Mouse (Mus musculus): ENCODE results near the gene Phf1.

The Phf1 gene

DNA sequence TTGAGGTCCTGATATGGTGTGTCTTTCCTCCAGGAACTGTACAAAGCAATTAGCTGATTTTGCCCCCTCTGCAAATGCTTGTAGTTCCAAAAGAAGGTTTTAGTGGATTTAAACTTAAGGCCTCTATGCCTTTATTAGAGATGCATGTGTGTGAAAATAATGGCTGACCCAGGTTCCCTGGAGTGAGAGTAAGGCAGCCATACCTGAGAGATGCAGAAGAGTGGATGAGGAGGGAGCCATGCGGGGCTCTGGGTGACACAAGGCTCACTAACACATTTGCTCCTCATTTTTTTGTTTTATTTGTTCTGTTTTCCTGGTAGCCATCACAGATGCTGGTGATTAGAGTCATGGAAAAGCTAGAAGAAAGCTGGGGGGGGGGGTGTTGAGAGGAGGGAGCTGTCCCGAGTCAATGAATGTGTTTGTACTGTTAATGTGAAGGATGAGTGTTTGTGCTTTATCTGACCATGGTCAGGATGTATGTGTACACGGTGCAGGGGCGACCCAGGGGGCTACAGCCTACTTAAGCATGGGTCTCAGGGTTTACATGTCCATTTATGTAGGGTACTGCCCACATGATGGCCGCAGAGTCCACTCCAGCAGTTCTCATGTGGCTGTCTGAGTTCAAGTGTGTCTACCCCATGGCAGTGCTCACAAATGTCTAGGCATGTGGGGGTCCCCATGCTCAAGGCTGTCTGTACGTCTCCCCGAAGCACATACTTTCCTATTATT lies 17.9 kb downstream of the Phf1 start:
- no peak for DNase-seq (ENCODE audit: low spot score in 2 of 2)

DNA sequence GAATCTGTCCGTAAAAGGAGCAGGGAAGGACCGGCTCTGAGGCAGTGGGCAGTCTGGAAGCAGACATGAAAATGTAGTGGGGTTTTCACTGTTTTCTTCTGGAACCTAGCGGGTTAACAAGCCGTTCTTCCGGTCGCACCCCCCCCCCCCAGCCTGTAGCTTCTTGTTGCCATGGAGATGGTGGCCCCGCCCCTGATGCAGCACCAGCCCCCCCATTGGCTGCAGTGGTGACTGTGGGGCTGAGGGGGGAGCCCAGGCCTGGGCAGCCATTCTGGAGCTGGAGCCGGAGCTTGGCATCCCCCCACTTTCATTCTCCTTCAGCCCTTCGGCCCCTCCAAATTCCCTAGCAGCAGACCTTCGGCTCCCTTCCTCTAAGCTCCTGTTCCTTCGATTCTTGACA lies 18.6 kb downstream of the Phf1 start:
- peak; percentile 76 to 80 for DNase-seq (ENCODE audit: low spot score in 2 of 2)

DNA sequence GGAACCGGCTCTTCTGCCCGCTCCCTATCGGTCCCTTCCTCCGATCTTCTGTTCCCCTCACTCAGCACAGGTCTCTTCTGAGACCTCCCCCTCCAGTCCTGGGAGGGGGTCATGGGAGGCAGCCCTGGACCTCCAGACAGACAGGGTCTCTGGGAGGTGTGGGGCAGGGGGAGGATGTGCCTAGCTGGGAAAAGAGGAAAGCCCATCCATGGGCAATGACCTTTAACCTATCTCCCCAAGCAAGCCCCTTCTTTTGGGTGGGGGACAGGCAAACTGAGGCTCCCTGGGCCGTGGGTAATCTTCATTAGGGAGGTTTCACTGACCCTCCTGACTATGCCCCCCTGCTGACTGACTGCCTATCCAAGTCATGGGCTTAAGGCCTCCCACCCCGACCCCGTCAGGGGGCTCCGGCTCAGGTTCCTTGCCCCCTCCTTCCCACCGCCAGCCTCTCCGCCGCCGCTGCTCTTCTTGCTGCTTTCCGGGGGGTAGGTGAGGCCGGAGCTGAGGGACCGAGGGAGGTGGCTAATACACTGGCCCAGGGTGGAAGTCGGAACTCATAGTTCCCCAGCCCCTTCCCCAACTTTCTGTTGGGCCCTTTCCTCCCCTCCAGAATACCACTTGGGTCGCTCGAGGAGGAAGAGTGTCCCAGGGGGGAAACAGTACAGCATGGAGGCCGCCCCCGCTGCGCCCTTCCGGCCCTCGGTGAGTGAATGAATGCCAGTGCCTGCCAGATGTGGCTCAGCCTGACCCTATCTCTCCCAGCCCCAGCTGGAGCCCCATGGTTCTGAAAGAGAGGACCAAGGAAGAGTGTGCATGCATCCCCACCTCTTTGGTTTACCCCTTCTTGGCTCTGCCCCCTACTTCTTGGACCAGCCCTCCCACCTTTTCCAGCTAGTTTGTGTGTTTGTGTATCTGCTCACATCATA lies 19.4 kb downstream of the Phf1 start:
- DNase-seq (ENCODE audit: low spot score in 2 of 2) = no peak

DNA sequence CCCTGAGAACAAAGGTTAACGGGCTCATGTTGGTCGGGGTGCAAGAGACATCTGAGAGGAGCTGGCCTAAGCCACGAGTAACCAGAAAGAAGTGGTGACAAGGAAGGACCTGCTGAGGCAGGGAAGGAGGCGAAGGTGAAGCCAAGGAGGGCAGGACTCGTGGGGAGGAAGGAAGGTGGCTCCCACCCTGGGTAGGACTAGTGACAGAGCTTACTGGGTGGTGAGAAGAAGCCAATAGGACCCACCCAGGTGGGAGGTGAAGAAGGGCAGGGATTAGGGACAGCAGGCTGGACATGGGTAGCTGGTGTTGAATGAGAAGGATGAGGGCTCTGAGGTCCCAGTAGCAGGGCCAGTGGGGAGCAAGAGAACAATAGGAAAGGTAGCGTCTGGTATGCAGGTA lies 20.3 kb downstream of the Phf1 start:
- DNase-seq (ENCODE audit: low spot score in 2 of 2) = no peak

DNA sequence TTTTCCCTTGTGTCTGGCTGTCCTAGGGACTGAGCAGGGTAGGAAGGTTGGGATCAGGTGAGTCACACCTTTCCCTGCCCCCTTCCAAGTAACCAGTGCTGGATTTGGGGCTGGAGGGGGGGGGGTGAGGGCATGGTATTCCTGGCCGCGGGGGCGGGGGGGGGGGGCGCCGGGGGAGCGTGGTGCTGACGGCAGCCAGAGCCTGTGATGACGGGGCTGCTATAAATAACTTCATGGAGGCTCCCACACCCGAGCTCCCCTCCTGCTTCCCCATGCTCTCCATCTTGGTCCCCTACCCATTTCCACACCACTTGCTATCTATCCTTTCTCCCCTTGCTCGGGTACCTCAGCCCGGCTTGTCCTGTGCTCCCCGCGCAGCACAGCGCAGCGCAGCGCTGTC lies 20.9 kb downstream of the Phf1 start:
- no peak for DNase-seq (ENCODE audit: low spot score in 2 of 2)

DNA sequence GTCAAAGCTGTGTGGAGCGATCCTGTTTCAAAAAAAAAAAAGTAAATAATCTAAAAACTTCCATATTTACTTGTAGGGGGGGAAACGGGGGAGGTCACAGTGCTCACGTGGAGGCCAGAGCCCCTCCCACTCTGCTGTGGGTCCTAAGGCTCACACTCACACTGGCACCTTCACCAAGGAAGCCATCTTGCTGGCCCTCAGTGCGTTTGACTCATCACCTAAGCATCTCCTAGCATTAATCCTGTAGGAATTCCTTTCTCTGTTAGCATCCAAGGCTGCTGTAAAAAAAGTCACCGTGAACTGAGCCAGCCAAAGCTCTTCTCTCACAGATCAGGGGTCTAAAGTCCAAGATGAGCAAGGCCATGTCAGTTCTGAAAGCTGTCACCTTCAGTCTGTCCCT lies 23.5 kb downstream of the Phf1 start:
- no peak for DNase-seq (ENCODE audit: low spot score in 2 of 2)

DNA sequence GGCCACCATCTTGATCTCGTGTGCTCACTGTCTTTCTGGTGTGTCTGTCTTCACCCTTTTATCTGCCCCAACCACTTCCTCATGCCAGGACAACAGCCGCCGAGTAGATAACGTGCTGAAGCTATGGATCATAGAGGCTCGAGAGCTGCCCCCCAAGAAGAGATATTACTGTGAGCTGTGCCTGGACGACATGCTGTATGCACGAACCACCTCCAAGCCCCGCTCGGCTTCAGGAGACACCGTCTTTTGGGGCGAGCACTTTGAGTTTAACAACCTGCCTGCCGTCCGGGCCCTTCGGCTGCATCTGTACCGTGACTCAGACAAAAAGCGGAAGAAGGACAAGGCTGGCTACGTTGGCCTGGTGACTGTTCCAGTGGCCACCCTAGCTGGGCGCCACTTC lies 24.0 kb downstream of the Phf1 start:
- no peak for DNase-seq (ENCODE audit: low spot score in 2 of 2)

DNA sequence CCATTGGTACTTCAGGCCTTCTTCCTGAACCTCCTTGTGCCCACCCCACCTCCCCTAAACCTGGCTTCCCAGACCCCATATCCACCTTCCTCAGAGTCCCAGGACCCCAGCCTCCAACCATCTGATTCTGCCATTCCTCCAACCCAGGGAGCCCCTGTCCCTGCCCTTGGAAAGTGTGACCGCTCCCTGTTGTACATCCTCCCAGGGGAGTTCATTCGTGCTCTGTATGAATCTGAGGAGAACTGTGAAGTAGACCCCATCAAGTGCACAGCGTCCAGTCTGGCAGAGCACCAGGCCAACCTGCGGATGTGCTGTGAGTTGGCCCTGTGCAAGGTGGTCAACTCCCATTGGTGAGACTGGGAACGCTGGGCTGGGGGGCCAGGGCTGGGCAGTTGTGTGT lies 25.0 kb downstream of the Phf1 start:
- DNase-seq (ENCODE audit: low spot score in 2 of 2) = no peak

DNA sequence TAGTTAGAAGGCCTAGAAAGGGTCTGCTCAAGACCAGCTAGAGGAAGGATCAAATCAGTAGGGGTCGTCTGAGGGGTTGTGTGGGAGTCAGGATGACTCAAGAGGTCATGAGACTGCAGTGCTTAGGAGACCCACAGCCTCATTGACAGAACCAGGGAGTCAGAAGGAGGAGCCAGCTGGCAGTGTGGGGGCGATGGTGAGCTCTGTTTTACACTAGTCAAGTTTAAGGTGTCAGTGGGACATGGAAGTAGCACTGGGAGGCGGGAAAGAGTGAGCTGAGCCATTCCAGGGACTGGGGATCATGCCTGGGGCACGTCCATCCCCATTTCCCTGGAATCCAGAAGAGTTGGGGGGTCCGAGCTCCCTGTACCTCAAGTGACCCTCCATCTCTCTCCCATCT lies 26.0 kb downstream of the Phf1 start:
- peak in 1 of 2 experiments; percentile 50 for DNase-seq (ENCODE audit: low spot score in 2 of 2)

DNA sequence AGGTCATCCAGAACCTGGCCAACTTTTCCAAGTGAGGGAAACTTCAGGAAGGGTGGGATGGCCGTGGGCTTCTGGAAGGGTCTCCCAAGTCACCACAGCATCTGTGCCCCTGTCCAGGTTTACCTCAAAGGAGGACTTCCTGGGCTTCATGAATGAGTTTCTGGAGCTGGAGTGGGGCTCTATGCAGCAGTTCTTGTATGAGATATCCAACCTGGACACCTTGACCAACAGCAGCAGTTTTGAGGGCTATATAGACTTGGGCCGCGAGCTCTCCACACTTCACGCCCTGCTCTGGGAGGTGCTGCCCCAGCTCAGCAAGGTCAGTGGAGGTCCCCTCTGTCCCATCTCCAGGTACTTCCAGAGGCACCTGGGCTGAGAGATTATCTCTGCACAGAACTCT lies 27.0 kb downstream of the Phf1 start:
- DNase-seq (ENCODE audit: low spot score in 2 of 2) = no peak

DNA sequence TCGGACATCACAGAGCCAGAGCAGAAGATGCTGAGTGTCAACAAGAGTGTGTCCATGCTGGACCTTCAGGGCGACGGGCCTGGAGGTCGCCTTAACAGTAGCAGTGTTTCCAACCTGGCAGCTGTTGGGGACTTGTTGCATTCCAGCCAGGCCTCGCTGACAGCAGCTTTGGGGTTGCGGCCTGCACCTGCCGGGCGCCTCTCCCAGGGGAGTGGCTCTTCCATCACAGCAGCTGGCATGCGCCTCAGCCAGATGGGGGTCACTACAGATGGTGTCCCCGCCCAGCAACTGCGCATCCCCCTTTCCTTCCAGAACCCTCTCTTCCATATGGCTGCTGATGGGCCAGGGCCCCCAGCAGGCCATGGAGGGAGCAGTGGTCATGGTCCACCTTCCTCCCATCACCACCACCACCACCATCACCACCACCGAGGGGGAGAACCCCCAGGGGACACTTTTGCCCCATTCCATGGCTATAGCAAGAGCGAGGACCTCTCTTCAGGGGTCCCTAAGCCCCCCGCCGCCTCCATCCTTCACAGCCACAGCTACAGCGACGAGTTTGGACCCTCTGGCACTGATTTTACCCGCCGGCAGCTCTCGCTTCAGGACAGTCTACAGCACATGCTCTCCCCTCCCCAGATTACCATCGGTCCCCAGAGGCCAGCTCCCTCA lies 28.9 kb downstream of the Phf1 start:
- no peak for DNase-seq (ENCODE audit: low spot score in 2 of 2)

DNA sequence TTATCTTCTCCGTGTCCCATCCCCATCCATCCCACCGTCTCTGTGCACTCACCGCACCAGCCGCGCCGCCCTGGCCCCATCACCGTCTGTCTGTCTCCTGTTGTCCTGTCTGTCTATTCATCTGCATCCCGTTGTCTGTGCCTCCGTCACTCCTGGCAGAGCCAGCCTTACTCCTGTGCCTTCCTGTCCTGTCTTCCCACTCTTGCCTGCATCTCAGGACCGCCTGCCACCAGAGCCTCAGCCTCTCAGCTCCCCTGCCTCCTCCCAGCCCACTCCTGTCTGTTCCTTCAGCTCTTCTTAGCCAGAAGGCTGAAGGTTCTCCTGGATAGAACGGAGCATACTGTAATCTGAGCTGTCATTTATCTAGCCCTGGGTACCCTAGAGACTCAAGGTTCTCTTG lies 34.1 kb downstream of the Phf1 start:
- DNase-seq (ENCODE audit: low spot score in 2 of 2) = peak in 1 of 2 experiments; percentile 68

DNA sequence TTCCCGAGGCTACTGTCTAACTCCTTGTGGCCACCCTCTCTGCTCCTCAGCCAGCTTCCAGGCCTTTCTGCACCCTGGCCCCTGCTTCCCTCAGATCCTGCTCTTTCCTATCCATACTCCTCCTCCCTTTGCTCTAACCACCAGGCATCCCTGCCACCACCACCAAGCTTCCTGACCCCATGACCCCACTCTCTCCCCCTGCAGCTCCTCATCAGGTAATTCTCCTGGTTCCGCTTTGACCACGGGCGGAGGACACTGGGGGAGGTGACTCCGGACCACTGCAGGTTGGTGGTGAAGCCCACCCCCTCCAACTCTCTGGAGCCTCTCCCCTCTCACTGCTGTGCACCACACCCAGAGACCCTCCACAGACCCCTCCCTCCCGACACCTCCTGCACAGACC lies 34.6 kb downstream of the Phf1 start:
- DNase-seq (ENCODE audit: low spot score in 2 of 2) = no peak

DNA sequence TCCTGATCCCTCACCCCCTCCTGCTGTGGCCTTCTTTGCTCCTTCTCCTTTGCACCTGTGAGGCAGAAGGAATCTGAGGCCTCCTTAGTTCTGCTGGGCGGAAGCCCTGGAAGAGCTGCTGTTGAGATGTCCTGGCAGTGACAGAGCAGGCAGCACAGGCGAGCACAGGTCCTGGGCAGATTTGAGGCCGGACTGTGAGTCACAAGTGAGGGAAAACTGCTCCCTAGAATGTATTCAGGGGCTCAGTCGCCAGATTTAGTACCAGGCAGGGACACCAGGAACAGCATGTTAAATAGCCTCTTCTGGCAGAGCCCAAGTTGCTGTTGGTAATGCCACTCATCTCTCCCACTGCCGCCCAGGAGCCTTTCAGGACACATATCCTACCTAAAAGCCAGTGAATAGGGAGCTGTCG lies 35.4 kb downstream of the Phf1 start:
- DNase-seq (ENCODE audit: low spot score in 2 of 2) = peak in 1 of 2 experiments; percentile 74

DNA sequence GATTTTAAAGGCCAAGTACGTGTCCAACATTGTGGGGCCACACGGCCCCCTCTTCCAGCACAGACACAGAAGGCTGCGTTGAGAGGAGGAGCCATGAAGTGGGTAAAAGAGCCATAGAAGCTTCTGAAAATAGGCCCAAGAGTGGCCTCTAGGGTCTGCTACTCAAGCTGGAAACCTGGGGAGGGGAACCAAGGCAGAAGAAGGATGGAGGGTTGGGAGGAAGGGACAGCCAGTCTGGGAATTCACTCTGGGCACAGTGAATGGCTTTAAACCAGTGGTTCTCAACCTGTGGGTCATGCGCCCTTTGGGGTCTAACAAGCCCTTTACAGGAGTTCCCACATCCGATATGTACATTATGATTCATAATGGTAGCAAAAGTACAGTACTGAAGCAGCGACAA lies 36.4 kb downstream of the Phf1 start:
- DNase-seq (ENCODE audit: low spot score in 2 of 2) = no peak

DNA sequence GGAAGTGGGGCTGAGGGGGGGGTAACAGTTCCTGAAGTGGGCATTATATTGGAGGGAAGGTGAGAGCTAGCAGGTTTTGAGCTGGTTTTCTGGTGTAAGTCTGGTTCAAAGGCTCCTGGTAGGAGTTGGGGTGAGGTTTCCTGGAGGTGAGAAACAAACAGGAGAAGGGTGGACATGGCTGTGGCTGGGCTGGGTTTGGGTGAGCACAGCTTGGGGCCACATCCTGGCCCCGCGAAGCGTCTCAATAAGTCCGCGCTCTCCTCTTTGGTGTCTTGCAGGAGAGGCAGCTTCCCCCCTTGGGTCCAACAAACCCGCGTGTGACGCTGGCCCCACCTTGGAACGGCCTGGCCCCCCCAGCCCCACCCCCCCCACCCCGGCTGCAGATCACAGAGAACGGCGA lies 37.4 kb downstream of the Phf1 start:
- DNase-seq (ENCODE audit: low spot score in 2 of 2) = no peak

DNA sequence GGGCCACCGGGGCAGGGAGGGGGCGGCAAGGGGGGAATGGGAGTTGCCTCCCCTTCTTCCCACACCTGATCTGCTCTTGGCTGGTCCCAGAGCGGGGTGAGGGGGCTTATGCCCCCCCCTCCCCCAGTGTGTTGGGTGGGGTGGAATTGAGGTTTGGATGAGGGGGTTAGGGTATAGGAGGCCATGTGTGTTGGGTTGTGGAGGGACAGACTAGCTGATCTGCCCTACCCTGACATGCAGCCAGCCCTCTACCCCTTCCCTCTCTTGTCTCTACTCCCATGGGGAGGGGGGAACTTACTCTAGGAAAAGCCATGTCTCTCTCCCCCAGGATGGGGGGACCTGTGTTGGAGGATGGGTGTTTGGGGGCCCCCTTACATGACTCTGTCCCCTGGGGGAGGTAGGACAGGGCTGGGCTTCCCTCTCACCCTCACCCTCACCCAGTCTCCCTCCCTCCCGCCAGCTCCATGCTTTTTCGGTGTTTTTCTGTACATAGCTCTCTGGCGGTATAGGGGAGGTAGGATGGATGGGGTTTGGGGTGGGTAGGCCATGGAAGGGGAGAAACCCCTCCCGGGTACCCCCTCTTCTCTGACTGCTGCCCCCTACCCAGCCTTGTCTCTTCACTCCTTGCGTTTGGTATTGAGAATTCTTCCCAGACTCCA lies 38.5 kb downstream of the Phf1 start:
- DNase-seq (ENCODE audit: low spot score in 2 of 2) = no peak

DNA sequence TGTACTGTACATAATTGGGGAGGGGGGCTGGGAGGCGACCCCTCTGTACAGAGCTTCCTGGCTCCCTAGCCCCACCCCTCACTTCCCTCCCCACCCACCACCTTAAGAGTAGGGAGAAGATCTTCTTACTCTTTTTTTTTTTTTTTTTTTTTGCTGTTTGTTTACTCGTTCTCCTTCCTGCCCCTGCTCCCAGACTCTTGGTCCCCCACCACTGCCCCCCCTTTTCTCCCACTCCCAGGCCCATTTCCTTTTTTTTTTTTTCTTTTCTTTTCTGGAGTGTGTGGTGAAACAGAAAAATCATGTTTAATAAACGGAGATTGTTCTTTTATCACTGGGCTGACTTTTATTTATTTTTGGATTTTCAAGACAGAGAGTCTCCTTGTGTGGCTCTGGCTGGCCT lies 39.3 kb downstream of the Phf1 start:
- DNase-seq (ENCODE audit: low spot score in 2 of 2) = no peak

DNA sequence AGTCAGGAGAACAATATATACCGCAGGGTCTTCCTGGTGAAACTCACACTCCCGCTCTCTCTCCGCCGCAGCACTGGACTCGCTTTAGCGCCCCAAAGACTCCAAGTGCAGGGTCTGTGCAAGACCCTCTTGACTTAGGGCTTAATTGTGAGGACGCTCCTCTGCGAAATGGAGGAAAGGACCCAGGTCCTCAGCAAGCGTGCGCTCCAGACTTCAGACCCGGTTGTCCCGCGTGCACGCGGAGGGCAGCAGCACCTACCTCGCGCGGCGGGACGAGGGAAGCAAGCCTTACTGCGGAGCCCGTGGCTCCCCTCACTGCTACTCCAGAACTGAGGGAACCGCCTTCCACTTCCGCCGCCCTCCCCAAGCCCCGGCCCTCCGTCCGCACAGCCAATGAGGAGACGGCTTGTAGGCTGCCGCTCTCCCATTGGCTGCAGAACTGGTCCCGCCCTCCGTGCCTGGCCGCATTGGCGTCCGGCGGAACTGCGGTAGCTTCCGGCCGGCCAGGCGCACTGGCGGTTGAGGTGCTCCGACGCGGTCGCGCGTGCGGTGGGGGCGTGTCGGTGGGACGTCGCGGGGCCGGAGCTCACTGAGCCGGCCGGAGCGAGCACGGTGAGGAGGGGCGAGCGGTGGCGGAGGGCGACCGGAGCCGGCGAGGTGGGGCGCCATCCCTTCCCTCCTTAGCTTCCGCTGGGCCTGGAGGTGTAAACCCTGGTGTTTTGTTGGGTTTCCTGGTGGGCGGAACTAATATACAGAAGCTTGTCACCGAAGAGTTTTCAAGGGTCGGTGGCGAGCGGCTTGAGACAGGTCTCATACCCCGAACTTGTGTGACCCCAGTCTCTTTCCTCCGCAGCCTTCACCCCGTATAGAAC lies 40.1 kb downstream of the Phf1 start, which contains the start of gene Zbtb9:
Zbtb9 (plus strand) TSS at position 465 of the 872 bp plus-strand sequence.
- DNase-seq (ENCODE audit: low spot score in 2 of 2) = peak; percentile 93 to 95

DNA sequence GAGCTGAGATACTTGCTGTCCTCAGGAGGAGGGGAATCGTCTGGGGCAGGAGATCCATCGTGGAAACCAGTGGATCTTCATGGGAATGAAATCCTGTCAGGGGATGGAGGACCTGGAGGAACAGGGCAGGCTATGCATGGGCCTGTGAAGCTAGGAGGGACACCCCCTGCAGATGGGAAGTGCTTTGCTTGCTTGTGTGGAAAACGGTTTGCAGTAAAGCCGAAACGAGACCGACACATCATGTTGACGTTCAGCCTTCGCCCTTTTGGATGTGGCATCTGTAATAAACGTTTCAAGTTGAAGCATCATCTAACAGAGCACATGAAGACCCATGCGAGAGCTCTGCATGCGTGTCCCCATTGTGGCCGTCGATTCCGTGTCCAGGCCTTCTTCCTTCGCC lies 41.7 kb downstream of the Phf1 start:
- no peak for DNase-seq (ENCODE audit: low spot score in 2 of 2)

DNA sequence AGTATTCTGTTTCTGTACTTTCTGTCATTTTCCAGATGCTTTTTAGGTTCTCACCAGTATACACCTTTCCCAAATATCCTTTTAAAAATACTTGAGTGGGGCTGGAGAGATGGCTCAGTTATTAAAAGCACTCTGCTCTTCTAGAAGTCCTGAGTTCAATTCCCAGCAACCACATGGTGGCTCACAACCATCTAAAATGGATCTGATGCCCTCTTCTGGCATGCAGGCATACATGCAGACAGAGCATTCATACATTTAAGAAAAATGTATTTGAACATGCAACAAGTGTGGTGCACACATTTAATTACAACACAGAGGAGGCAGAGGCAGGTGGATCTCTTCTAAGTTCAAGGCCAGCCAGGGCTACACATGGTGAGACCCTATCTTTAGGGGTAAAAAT lies 42.6 kb downstream of the Phf1 start:
- DNase-seq (ENCODE audit: low spot score in 2 of 2) = no peak
